Mouse (Mus musculus): ENCODE measurements around the gene Pclo. TPM values are rescaled to one million over a fixed set of nuclear protein-coding genes. Genes with fewer than 3 reads are reported as not detected.
"Not testable (repeated sequence)": the region's sequence is repeated elsewhere in the genome, so short reads cannot be mapped to it uniquely, and the experiment has no call there.

Pclo gene
- 0.13 and 0.18 TPM in 2 replicates for polyA plus RNA-seq (2015; fragmentation: Nextera tagmentation; extraction: Ambion mirVana)

- TF ChIP-seq CTCF (IDR thresholded peaks at IDR 0.05) (no peak), EP300 (IDR thresholded peaks at IDR 0.05) (no peak)
- no peaks in the 10 kb centered on the region for H3K4me1 ChIP-seq (ENCODE audit: insufficient read depth, low read depth, low read length)
- H3K27ac ChIP-seq (ENCODE audit: low read length): no peak within 1 kb of the TSS
- H3K9me3 ChIP-seq (ENCODE audit: low read length): no peaks in the 10 kb centered on the region
- H3K36me3 ChIP-seq (ENCODE audit: insufficient read depth, low read length): no peaks in the 10 kb centered on the region
- H3K27me3 ChIP-seq (replicated peaks; ENCODE audit: insufficient read depth, low read length): no peaks in the 10 kb centered on the region
- ATAC-seq (peak; percentile 98), DNase-seq (ENCODE audit: low spot score) (peak; percentile 77)
- 0% methylated on average over 68 of the region's 89 CpGs for WGBS
- H3K4me2 ChIP-seq (replicated peaks; ENCODE audit: low read depth, low read length): peak within 1 kb of the TSS; percentile 91
- H3K9ac ChIP-seq (replicated peaks; ENCODE audit: low read depth): no peak within 1 kb of the TSS
- H3K4me3 ChIP-seq (ENCODE audit: low read depth, low read length): peak within 1 kb of the TSS; percentile 47
Observed at GRCm38 (mm10) chr5:14514631-14515523, at the start of gene Pclo. TSS of gene Pclo (plus strand) at chr5:14514918.

DNA sequence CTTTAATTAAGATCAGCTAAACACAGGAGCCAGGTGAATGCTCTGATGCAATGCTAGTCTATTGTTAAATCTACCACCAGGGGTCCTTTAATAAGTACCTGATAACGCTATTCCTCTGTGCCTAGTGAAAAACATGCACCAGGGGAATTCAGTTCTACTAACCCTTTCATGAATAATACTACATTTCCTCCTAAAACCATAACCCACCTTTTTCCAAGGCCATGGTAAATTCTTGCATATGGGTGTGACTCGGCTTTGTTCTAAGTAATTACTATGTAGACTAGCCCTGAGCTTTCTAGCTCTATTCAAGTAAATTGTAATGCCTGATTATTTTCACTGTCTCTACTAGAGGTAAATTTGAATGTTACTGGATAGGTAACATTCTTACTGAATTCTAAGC is 20.3 kb upstream of the Pclo start:
- not testable (repeated sequence) for ATAC-seq; H3K27ac ChIP-seq (ENCODE audit: low read length); H3K4me1 ChIP-seq (ENCODE audit: insufficient read depth, low read depth, low read length); DNase-seq (ENCODE audit: low spot score); H3K9me3 ChIP-seq (ENCODE audit: low read length); H3K4me3 ChIP-seq (ENCODE audit: low read depth, low read length); H3K9ac ChIP-seq (replicated peaks; ENCODE audit: low read depth); H3K4me2 ChIP-seq (replicated peaks; ENCODE audit: low read depth, low read length); H3K36me3 ChIP-seq (ENCODE audit: insufficient read depth, low read length); H3K27me3 ChIP-seq (replicated peaks; ENCODE audit: insufficient read depth, low read length)
- 65% methylated on average over 2 of the region's 2 CpGs for WGBS

DNA sequence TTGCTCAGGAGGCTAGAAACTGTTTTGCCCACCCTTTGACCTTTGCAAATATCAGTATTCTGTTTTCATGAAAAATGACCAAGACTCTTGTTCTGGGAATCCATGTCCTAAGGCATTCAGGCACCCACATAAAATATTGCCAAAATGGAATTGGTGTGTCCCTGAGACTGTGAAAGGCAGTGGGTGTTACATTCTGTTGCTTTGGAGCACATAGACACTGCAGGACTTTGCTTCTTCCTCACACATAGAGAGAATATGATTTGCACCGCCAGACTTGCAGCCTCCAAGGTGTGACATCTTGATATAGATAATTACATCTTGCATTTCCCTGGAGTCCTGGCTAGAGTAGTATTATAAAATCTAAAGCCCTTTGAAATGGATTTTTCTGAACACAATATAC is 6.2 kb upstream of the Pclo start:
- ATAC-seq (no peak), DNase-seq (ENCODE audit: low spot score) (no peak)
- TF ChIP-seq EP300 (IDR thresholded peaks at IDR 0.05) (no peak), CTCF (IDR thresholded peaks at IDR 0.05) (no peak)
- no peak overlapping the region for H3K9ac ChIP-seq (replicated peaks; ENCODE audit: low read depth)
- H3K4me1 ChIP-seq (ENCODE audit: insufficient read depth, low read depth, low read length): no peaks in the 10 kb centered on the region
- H3K36me3 ChIP-seq (ENCODE audit: insufficient read depth, low read length): no peaks in the 10 kb centered on the region
- no peak overlapping the region for H3K4me2 ChIP-seq (replicated peaks; ENCODE audit: low read depth, low read length)
- no peaks in the 10 kb centered on the region for H3K27me3 ChIP-seq (replicated peaks; ENCODE audit: insufficient read depth, low read length)
- WGBS: 77% methylated on average over 1 of the region's 1 CpGs
- H3K9me3 ChIP-seq (ENCODE audit: low read length): no peaks in the 10 kb centered on the region
- H3K4me3 ChIP-seq (ENCODE audit: low read depth, low read length): no peak overlapping the region
- H3K27ac ChIP-seq (ENCODE audit: low read length): no peak overlapping the region

GRCm38 (mm10) chr5:14509621-14510020 is 5.1 kb upstream of the Pclo start:
- H3K4me2 ChIP-seq (replicated peaks; ENCODE audit: low read depth, low read length): no peak overlapping the region
- no peak for ATAC-seq
- no peaks in the 10 kb centered on the region for H3K36me3 ChIP-seq (ENCODE audit: insufficient read depth, low read length)
- no peaks in the 10 kb centered on the region for H3K27me3 ChIP-seq (replicated peaks; ENCODE audit: insufficient read depth, low read length)
- no peak overlapping the region for H3K4me3 ChIP-seq (ENCODE audit: low read depth, low read length)
- no peak for DNase-seq (ENCODE audit: low spot score)
- no peak overlapping the region for H3K9ac ChIP-seq (replicated peaks; ENCODE audit: low read depth)
- H3K27ac ChIP-seq (ENCODE audit: low read length): no peak overlapping the region
- WGBS: 70% methylated on average over 1 of the region's 1 CpGs
- no peak for TF ChIP-seq CTCF (IDR thresholded peaks at IDR 0.05)
- TF ChIP-seq EP300 (IDR thresholded peaks at IDR 0.05): no peak
- no peaks in the 10 kb centered on the region for H3K9me3 ChIP-seq (ENCODE audit: low read length)
- no peaks in the 10 kb centered on the region for H3K4me1 ChIP-seq (ENCODE audit: insufficient read depth, low read depth, low read length)

DNA sequence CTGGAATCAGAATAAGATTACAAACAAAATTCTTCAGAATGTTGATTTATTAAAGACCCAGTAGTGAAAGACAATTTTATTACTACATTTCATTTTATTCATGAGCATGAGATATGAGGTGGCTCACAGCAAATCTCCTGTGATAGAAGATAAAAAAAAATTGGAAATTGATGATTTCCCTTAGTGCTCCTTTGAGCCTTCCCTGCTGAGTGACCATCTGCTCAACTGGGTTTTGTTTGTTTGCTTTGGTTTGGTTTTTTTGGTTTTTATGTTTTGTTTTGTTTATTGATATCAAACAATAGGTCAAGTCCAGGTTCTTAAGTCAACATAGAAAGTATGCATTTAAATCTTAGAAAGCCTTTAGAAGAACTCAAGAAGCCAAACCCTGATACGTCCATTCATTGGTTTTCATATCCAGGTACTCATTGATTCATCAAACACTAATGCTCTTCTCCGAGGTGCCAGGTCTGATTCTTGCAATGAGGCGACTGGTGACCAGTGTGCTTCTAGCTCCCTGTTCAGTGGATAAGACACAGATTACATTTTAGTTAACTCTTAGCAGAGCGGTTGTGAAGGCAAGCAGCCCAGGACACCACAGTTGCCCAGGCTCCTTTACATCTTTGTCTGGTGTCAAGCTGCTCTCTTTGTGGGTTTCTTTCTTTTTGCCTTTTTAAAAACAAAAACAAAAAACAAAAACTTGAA is 3.6 kb downstream of the Pclo start:
- no peak overlapping the region for H3K4me3 ChIP-seq (ENCODE audit: low read depth, low read length)
- H3K9ac ChIP-seq (replicated peaks; ENCODE audit: low read depth): no peak overlapping the region
- 62% methylated on average over 4 of the region's 4 CpGs for WGBS
- no peaks in the 10 kb centered on the region for H3K27me3 ChIP-seq (replicated peaks; ENCODE audit: insufficient read depth, low read length)
- H3K36me3 ChIP-seq (ENCODE audit: insufficient read depth, low read length): no peaks in the 10 kb centered on the region
- TF ChIP-seq EP300 (IDR thresholded peaks at IDR 0.05) (no peak), CTCF (IDR thresholded peaks at IDR 0.05) (no peak)
- H3K4me1 ChIP-seq (ENCODE audit: insufficient read depth, low read depth, low read length): no peaks in the 10 kb centered on the region
- no peaks in the 10 kb centered on the region for H3K9me3 ChIP-seq (ENCODE audit: low read length)
- DNase-seq (ENCODE audit: low spot score) (no peak), ATAC-seq (no peak)
- H3K4me2 ChIP-seq (replicated peaks; ENCODE audit: low read depth, low read length): no peak overlapping the region
- no peak overlapping the region for H3K27ac ChIP-seq (ENCODE audit: low read length)

GRCm38 (mm10) chr5:14522006-14522405 is 7.3 kb downstream of the Pclo start:
- H3K27me3 ChIP-seq (replicated peaks; ENCODE audit: insufficient read depth, low read length): no peaks in the 10 kb centered on the region
- no peak for TF ChIP-seq CTCF (IDR thresholded peaks at IDR 0.05)
- TF ChIP-seq EP300 (IDR thresholded peaks at IDR 0.05): no peak
- no peaks in the 10 kb centered on the region for H3K4me1 ChIP-seq (ENCODE audit: insufficient read depth, low read depth, low read length)
- no peak overlapping the region for H3K9ac ChIP-seq (replicated peaks; ENCODE audit: low read depth)
- H3K4me2 ChIP-seq (replicated peaks; ENCODE audit: low read depth, low read length): no peak overlapping the region
- DNase-seq (ENCODE audit: low spot score) (no peak), ATAC-seq (no peak)
- no peaks in the 10 kb centered on the region for H3K36me3 ChIP-seq (ENCODE audit: insufficient read depth, low read length)
- H3K9me3 ChIP-seq (ENCODE audit: low read length): no peaks in the 10 kb centered on the region
- H3K27ac ChIP-seq (ENCODE audit: low read length): no peak overlapping the region
- WGBS: 78% methylated on average over 4 of the region's 4 CpGs
- no peak overlapping the region for H3K4me3 ChIP-seq (ENCODE audit: low read depth, low read length)

Measured in lung, postnatal 0 days (tissue).